Mouse (Mus musculus): ENCODE data around the gene Ucp2. TPM values are rescaled to one million over a fixed set of nuclear protein-coding genes. Genes with fewer than 3 reads are reported as not detected.

The Ucp2 gene
- polyA plus RNA-seq, 1 experiment = 387 TPM

- H3K79me2 ChIP-seq (ENCODE audit: control insufficient read depth, insufficient read depth) = no peaks in the 10 kb centered on the region
- H3K27me3 ChIP-seq (ENCODE audit: control insufficient read depth, insufficient read depth, insufficient read length) = peaks cover 5% of the 10 kb centered on the region
- H3K4me3 ChIP-seq = no peak overlapping the region
- TF ChIP-seq TCF12 (IDR thresholded peaks at IDR 0.05; ENCODE audit: insufficient read depth, poor library complexity, severe bottlenecking) (no peak), POLR2A (IDR thresholded peaks at IDR 0.05; ENCODE audit: insufficient read length, low read depth) (no peak), MYOG (IDR thresholded peaks at IDR 0.05; ENCODE audit: control insufficient read depth in 1 of 3, insufficient read depth in 1 of 3, insufficient read length in 2 of 3, low read depth in 2 of 3) (no peak), CEBPB (IDR thresholded peaks at IDR 0.05; ENCODE audit: insufficient read depth, poor library complexity, severe bottlenecking) (no peak), SRF (IDR thresholded peaks at IDR 0.05; ENCODE audit: control insufficient read depth, insufficient read length, low read depth) (no peak), POLR2AphosphoS2 (IDR thresholded peaks at IDR 0.05; ENCODE audit: insufficient read length, low read depth) (no peak), E2F4 (IDR thresholded peaks at IDR 0.05; ENCODE audit: insufficient read depth) (no peak)
- no peak overlapping the region for H3K4me2 ChIP-seq (ENCODE audit: low read depth)
- H3ac ChIP-seq (ENCODE audit: control insufficient read depth, insufficient read length) = no peak overlapping the region
- H3K36me3 ChIP-seq (ENCODE audit: control insufficient read depth, insufficient read depth) = no peaks in the 10 kb centered on the region
Observed at GRCm38 (mm10) chr7:100522222-100522621, 29.1 kb downstream of the Ucp2 start.

GRCm38 (mm10) chr7:100524669-100525068, 31.5 kb downstream of the Ucp2 start:
- H3K27me3 ChIP-seq (ENCODE audit: control insufficient read depth, insufficient read depth, insufficient read length) = peaks cover 5% of the 10 kb centered on the region
- H3ac ChIP-seq (ENCODE audit: control insufficient read depth, insufficient read length) = no peak overlapping the region
- no peaks in the 10 kb centered on the region for H3K36me3 ChIP-seq (ENCODE audit: control insufficient read depth, insufficient read depth)
- H3K4me2 ChIP-seq (ENCODE audit: low read depth) = no peak overlapping the region
- TF ChIP-seq POLR2AphosphoS2 (IDR thresholded peaks at IDR 0.05; ENCODE audit: insufficient read length, low read depth) (no peak), TCF12 (IDR thresholded peaks at IDR 0.05; ENCODE audit: insufficient read depth, poor library complexity, severe bottlenecking) (no peak), POLR2A (IDR thresholded peaks at IDR 0.05; ENCODE audit: insufficient read length, low read depth) (no peak), TCF3 (IDR thresholded peaks at IDR 0.05; ENCODE audit: insufficient read length, low read depth) (no peak), USF1 (IDR thresholded peaks at IDR 0.05; ENCODE audit: low read depth) (no peak), SRF (IDR thresholded peaks at IDR 0.05; ENCODE audit: control insufficient read depth, insufficient read length, low read depth) (no peak), MAX (IDR thresholded peaks at IDR 0.05; ENCODE audit: low read depth) (no peak), E2F4 (IDR thresholded peaks at IDR 0.05; ENCODE audit: insufficient read depth) (no peak), REST (IDR thresholded peaks at IDR 0.05; ENCODE audit: insufficient read depth, insufficient read length) (no peak), MYOG (IDR thresholded peaks at IDR 0.05; ENCODE audit: control insufficient read depth in 1 of 3, insufficient read depth in 1 of 3, insufficient read length in 2 of 3, low read depth in 2 of 3) (no peak), CEBPB (IDR thresholded peaks at IDR 0.05; ENCODE audit: insufficient read depth, poor library complexity, severe bottlenecking) (no peak), MYOD1 (IDR thresholded peaks at IDR 0.05; ENCODE audit: control insufficient read depth in 1 of 3, insufficient read length in 2 of 3, low read depth in 2 of 3) (no peak)
- H3K4me3 ChIP-seq = no peak overlapping the region
- no peaks in the 10 kb centered on the region for H3K79me2 ChIP-seq (ENCODE audit: control insufficient read depth, insufficient read depth)

- Histone ChIP-seq H3K4me3 (no peak overlapping the region), H3K4me2 (ENCODE audit: low read depth) (no peak overlapping the region), H3ac (ENCODE audit: control insufficient read depth, insufficient read length) (no peak overlapping the region), H3K79me2 (ENCODE audit: control insufficient read depth, insufficient read depth) (no peaks in the 10 kb centered on the region), H3K27me3 (ENCODE audit: control insufficient read depth, insufficient read depth, insufficient read length) (no peaks in the 10 kb centered on the region), H3K36me3 (ENCODE audit: control insufficient read depth, insufficient read depth) (no peaks in the 10 kb centered on the region)
- TF ChIP-seq POLR2A (IDR thresholded peaks at IDR 0.05; ENCODE audit: insufficient read length, low read depth) (no peak), MAX (IDR thresholded peaks at IDR 0.05; ENCODE audit: low read depth) (no peak), REST (IDR thresholded peaks at IDR 0.05; ENCODE audit: insufficient read depth, insufficient read length) (no peak), E2F4 (IDR thresholded peaks at IDR 0.05; ENCODE audit: insufficient read depth) (no peak), TCF12 (IDR thresholded peaks at IDR 0.05; ENCODE audit: insufficient read depth, poor library complexity, severe bottlenecking) (no peak), MYOG (IDR thresholded peaks at IDR 0.05; ENCODE audit: control insufficient read depth in 1 of 3, insufficient read depth in 1 of 3, insufficient read length in 2 of 3, low read depth in 2 of 3) (no peak), USF1 (IDR thresholded peaks at IDR 0.05; ENCODE audit: low read depth) (no peak), MYOD1 (IDR thresholded peaks at IDR 0.05; ENCODE audit: control insufficient read depth in 1 of 3, insufficient read length in 2 of 3, low read depth in 2 of 3) (no peak), POLR2AphosphoS2 (IDR thresholded peaks at IDR 0.05; ENCODE audit: insufficient read length, low read depth) (no peak), TCF3 (IDR thresholded peaks at IDR 0.05; ENCODE audit: insufficient read length, low read depth) (no peak), CEBPB (IDR thresholded peaks at IDR 0.05; ENCODE audit: insufficient read depth, poor library complexity, severe bottlenecking) (no peak), SRF (IDR thresholded peaks at IDR 0.05; ENCODE audit: control insufficient read depth, insufficient read length, low read depth) (no peak)
Observed at GRCm38 (mm10) chr7:100530766-100531165, 37.6 kb downstream of the Ucp2 start.

DNA sequence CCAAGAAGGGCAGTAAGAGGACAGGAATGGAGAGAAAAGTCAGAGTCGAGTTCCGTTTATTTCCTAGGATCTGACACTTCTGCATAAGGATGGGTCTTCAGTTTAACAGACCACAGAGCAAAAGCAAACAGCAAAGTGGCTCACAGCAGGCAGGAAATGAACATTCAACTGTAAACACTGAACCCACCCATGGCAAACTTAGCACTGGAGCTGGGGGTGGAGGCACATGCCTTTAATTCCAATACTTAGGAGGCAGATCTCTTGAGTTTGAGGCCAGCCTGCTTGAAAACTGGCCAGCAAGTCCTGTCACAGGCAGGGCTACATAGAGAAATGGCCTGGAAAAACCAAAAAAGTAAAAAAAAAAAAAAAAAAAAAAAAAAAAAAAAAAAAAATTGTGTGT, 40.4 kb downstream of the Ucp2 start:
- no peak overlapping the region for H3ac ChIP-seq (ENCODE audit: control insufficient read depth, insufficient read length)
- H3K79me2 ChIP-seq (ENCODE audit: control insufficient read depth, insufficient read depth) = no peaks in the 10 kb centered on the region
- no peak overlapping the region for H3K4me3 ChIP-seq
- no peaks in the 10 kb centered on the region for H3K36me3 ChIP-seq (ENCODE audit: control insufficient read depth, insufficient read depth)
- no peak overlapping the region for H3K4me2 ChIP-seq (ENCODE audit: low read depth)
- H3K27me3 ChIP-seq (ENCODE audit: control insufficient read depth, insufficient read depth, insufficient read length) = no peaks in the 10 kb centered on the region
- no peak for TF ChIP-seq USF1 (IDR thresholded peaks at IDR 0.05; ENCODE audit: low read depth)
- no peak for TF ChIP-seq E2F4 (IDR thresholded peaks at IDR 0.05; ENCODE audit: insufficient read depth)
- TF ChIP-seq MYOG (IDR thresholded peaks at IDR 0.05; ENCODE audit: control insufficient read depth in 1 of 3, insufficient read depth in 1 of 3, insufficient read length in 2 of 3, low read depth in 2 of 3) = no peak
- TF ChIP-seq POLR2AphosphoS2 (IDR thresholded peaks at IDR 0.05; ENCODE audit: insufficient read length, low read depth) = no peak
- TF ChIP-seq MYOD1 (IDR thresholded peaks at IDR 0.05; ENCODE audit: control insufficient read depth in 1 of 3, insufficient read length in 2 of 3, low read depth in 2 of 3) = no peak
- no peak for TF ChIP-seq POLR2A (IDR thresholded peaks at IDR 0.05; ENCODE audit: insufficient read length, low read depth)
- TF ChIP-seq SRF (IDR thresholded peaks at IDR 0.05; ENCODE audit: control insufficient read depth, insufficient read length, low read depth) = no peak
- no peak for TF ChIP-seq TCF12 (IDR thresholded peaks at IDR 0.05; ENCODE audit: insufficient read depth, poor library complexity, severe bottlenecking)
- TF ChIP-seq REST (IDR thresholded peaks at IDR 0.05; ENCODE audit: insufficient read depth, insufficient read length) = no peak
- TF ChIP-seq MAX (IDR thresholded peaks at IDR 0.05; ENCODE audit: low read depth) = no peak
- TF ChIP-seq TCF3 (IDR thresholded peaks at IDR 0.05; ENCODE audit: insufficient read length, low read depth) = no peak
- no peak for TF ChIP-seq CEBPB (IDR thresholded peaks at IDR 0.05; ENCODE audit: insufficient read depth, poor library complexity, severe bottlenecking)
